ENCODE assay signal across 25 mouse cellular contexts in genomic region chr1:193965278-193965677, GRCm38 (mm10).
DNase-seq lines count a peak whose midpoint lies in the region; ATAC-seq and TF ChIP-seq lines count a peak whose summit lies in the region.
"Had no signal": no experiment of that assay in that cellular context is flagged by ENCODE, and none has a peak within 500 bp of the region (broad histone marks: within the 10 kb centered on the region; RNA-seq: fewer than 3 reads in every experiment).

No protein-coding gene starts in this region.

- no peaks in the 10 kb centered on the region for H3K27me3 ChIP-seq in intestine, embryonic 16.5 days (replicated peaks; ENCODE audit: control insufficient read depth, insufficient read depth, low read length)
- H3K27me3 ChIP-seq in intestine, embryonic 15.5 days (replicated peaks), result no peaks in the 10 kb centered on the region
- no peaks in the 10 kb centered on the region for H3K27me3 ChIP-seq in kidney, embryonic 15.5 days
- H3K27me3 ChIP-seq in liver, adult 2 months (ENCODE audit: control insufficient read depth, insufficient read depth, low read length), result no peaks in the 10 kb centered on the region
- H3K27me3 ChIP-seq in intestine, postnatal 0 days (replicated peaks; ENCODE audit: control insufficient read depth, insufficient read depth, low read length), result no peaks in the 10 kb centered on the region
- H3K27me3 ChIP-seq: CH12.LX; embryonic facial prominence, embryonic 12.5 days; forebrain, embryonic 13.5 days had no signal

- intact Hi-C loops in gastrocnemius, postnatal 36 days (cut with DNase I), result no loop called here

- DNase-seq in kidney, adult 9 months, result peak; percentile 4
- DNase-seq in liver, adult 2 months (ENCODE audit: extremely low read depth, low read depth, low spot score), result peak; percentile 26
- no peak for DNase-seq in liver
- no peak for DNase-seq in gastrocnemius, postnatal 36 days
- DNase-seq: adrenal gland, adult 8-10 months; adrenal gland, postnatal 14 days; adrenal gland, postnatal 36 days; B cell, adult 2 months; cerebellum, adult 11-12 months; cerebellum, adult 2 months; cerebellum, adult 9-10 months; cerebellum, postnatal 10 days; cerebellum, postnatal 25 days had no signal

- no peaks in the 10 kb centered on the region for H3K36me3 ChIP-seq in intestine, embryonic 16.5 days (ENCODE audit: control insufficient read depth, insufficient read depth, low read length)
- H3K36me3 ChIP-seq in intestine, embryonic 15.5 days, result no peaks in the 10 kb centered on the region
- no peaks in the 10 kb centered on the region for H3K36me3 ChIP-seq in kidney, embryonic 15.5 days
- H3K36me3 ChIP-seq in liver, adult 2 months (ENCODE audit: control insufficient read depth, insufficient read depth, low read length), result no peaks in the 10 kb centered on the region
- H3K36me3 ChIP-seq in intestine, postnatal 0 days (ENCODE audit: control insufficient read depth, insufficient read depth), result no peaks in the 10 kb centered on the region
- H3K36me3 ChIP-seq: embryonic facial prominence, embryonic 10.5 days; embryonic facial prominence, embryonic 12.5 days; G1E had no signal

- WGBS in intestine, embryonic 16.5 days, result 73% methylated on average over 1 of the region's 1 CpGs
- WGBS in intestine, embryonic 15.5 days, result 77% methylated on average over 1 of the region's 1 CpGs
- 77% methylated on average over 1 of the region's 1 CpGs for WGBS in kidney, embryonic 15.5 days
- WGBS in liver, adult 2 months, result 33% methylated on average over 1 of the region's 1 CpGs
- 60% methylated on average over 1 of the region's 1 CpGs for WGBS in intestine, postnatal 0 days

- no peaks in the 10 kb centered on the region for H3K4me1 ChIP-seq in intestine, embryonic 16.5 days (ENCODE audit: control insufficient read depth, insufficient read depth, low read length)
- no peaks in the 10 kb centered on the region for H3K4me1 ChIP-seq in intestine, embryonic 15.5 days (replicated peaks)
- no peaks in the 10 kb centered on the region for H3K4me1 ChIP-seq in kidney, embryonic 15.5 days
- H3K4me1 ChIP-seq in liver, adult 2 months (ENCODE audit: control insufficient read depth, insufficient read depth, low read length), result no peaks in the 10 kb centered on the region
- H3K4me1 ChIP-seq in intestine, postnatal 0 days (replicated peaks; ENCODE audit: control insufficient read depth, insufficient read depth, low read length), result no peaks in the 10 kb centered on the region
- H3K4me1 ChIP-seq: embryonic facial prominence, embryonic 12.5 days had no signal

- H3K79me2 ChIP-seq in liver, adult 2 months (ENCODE audit: control insufficient read depth, insufficient read depth, low read length), result no peaks in the 10 kb centered on the region

- H3K4me2 ChIP-seq in intestine, embryonic 16.5 days (ENCODE audit: low read depth, low read length), result no peak overlapping the region
- no peak overlapping the region for H3K4me2 ChIP-seq in intestine, embryonic 15.5 days (replicated peaks)
- no peak overlapping the region for H3K4me2 ChIP-seq in kidney, embryonic 15.5 days
- no peak overlapping the region for H3K4me2 ChIP-seq in intestine, postnatal 0 days (replicated peaks; ENCODE audit: low read depth)
- H3K4me2 ChIP-seq: embryonic facial prominence, embryonic 12.5 days; forebrain, embryonic 13.5 days had no signal

- no peak for TF ChIP-seq CTCF in liver, adult 2 months (IDR thresholded peaks at IDR 0.05; ENCODE audit: low read depth, low read length)
- TF ChIP-seq CTCF in intestine, postnatal 0 days (IDR thresholded peaks at IDR 0.05; ENCODE audit: low read depth), result no peak

- no peak overlapping the region for H3K4me3 ChIP-seq in intestine, embryonic 16.5 days (ENCODE audit: low read length)
- no peak overlapping the region for H3K4me3 ChIP-seq in intestine, embryonic 15.5 days (replicated peaks)
- no peak overlapping the region for H3K4me3 ChIP-seq in kidney, embryonic 15.5 days (replicated peaks)
- no peak overlapping the region for H3K4me3 ChIP-seq in liver, adult 2 months (ENCODE audit: insufficient read depth, low read depth, low read length)
- no peak overlapping the region for H3K4me3 ChIP-seq in intestine, postnatal 0 days (ENCODE audit: low read depth, low read length)
- H3K4me3 ChIP-seq: embryonic facial prominence, embryonic 10.5 days; embryonic facial prominence, embryonic 12.5 days; forebrain, embryonic 13.5 days had no signal

- no peak overlapping the region for H3K9ac ChIP-seq in intestine, embryonic 16.5 days (ENCODE audit: low read depth, low read length)
- H3K9ac ChIP-seq in intestine, embryonic 15.5 days, result no peak overlapping the region
- H3K9ac ChIP-seq in kidney, embryonic 15.5 days, result no peak overlapping the region
- H3K9ac ChIP-seq in liver, adult 2 months (ENCODE audit: low read depth, low read length), result no peak overlapping the region
- no peak overlapping the region for H3K9ac ChIP-seq in intestine, postnatal 0 days (ENCODE audit: low read depth, low read length)
- H3K9ac ChIP-seq: embryonic facial prominence, embryonic 12.5 days; forebrain, embryonic 13.5 days had no signal

- H3K27ac ChIP-seq in intestine, embryonic 16.5 days (ENCODE audit: low read length), result no peak overlapping the region
- no peak overlapping the region for H3K27ac ChIP-seq in intestine, embryonic 15.5 days
- H3K27ac ChIP-seq in kidney, embryonic 15.5 days, result no peak overlapping the region
- no peak overlapping the region for H3K27ac ChIP-seq in liver, adult 2 months (replicated peaks; ENCODE audit: insufficient read depth, low read depth, low read length)
- no peak overlapping the region for H3K27ac ChIP-seq in intestine, postnatal 0 days (ENCODE audit: low read depth, low read length)
- H3K27ac ChIP-seq: embryonic facial prominence, embryonic 10.5 days; embryonic facial prominence, embryonic 12.5 days; forebrain, embryonic 13.5 days had no signal

- no peaks in the 10 kb centered on the region for H3K9me3 ChIP-seq in intestine, embryonic 16.5 days (ENCODE audit: control insufficient read depth, low read length)
- H3K9me3 ChIP-seq in intestine, embryonic 15.5 days, result no peaks in the 10 kb centered on the region
- H3K9me3 ChIP-seq in kidney, embryonic 15.5 days (replicated peaks), result no peaks in the 10 kb centered on the region
- H3K9me3 ChIP-seq in intestine, postnatal 0 days (ENCODE audit: control insufficient read depth), result no peaks in the 10 kb centered on the region
- H3K9me3 ChIP-seq: embryonic facial prominence, embryonic 10.5 days; embryonic facial prominence, embryonic 12.5 days; forebrain, embryonic 13.5 days; G1E had no signal

- peak; percentile 33; the same call in 1 of the 2 replicates for ATAC-seq in intestine, embryonic 16.5 days
- ATAC-seq in intestine, embryonic 15.5 days, result no peak
- no peak for ATAC-seq in kidney, embryonic 15.5 days (replicated peaks; ENCODE audit: low FRiP score)
- peak; percentile 94 for ATAC-seq in intestine, postnatal 0 days
- ATAC-seq: activated CD4-positive, CD25-positive, alpha-beta regulatory T cell, adult 4 months; CD4-positive, CD25-positive, alpha-beta regulatory T cell, adult 4 months; forebrain, embryonic 13.5 days; Patski had no signal

- TF ChIP-seq POLR2A in liver, adult 2 months (IDR thresholded peaks at IDR 0.05; ENCODE audit: extremely low read depth, insufficient read depth, low read length), result no peak

Comparison
In these comparisons a context has a peak if more than half of its experiments do, and no peak if none do; other contexts are left out.
1. ATAC-seq: peak in intestine, embryonic 16.5 days (single experiment) and intestine, postnatal 0 days (single experiment); none in intestine, embryonic 15.5 days (single experiment) and kidney, embryonic 15.5 days (single experiment).
2. DNase-seq: peak in kidney, adult 9 months (single experiment) and liver, adult 2 months (single experiment); none in liver (single experiment) and gastrocnemius, postnatal 36 days (0 of 2).